Mouse (Mus musculus) ZHBTc4 (cell line): ENCODE results near the gene Fbxl18.
A peak's percentile ranks its signal among the peaks of the same experiment; 100 is the strongest.
"Not testable (repeated sequence)": the region's sequence is repeated elsewhere in the genome, so short reads cannot be mapped to it uniquely, and the experiment has no call there.

Experiments used
- DNase-seq: peaks from one replicate; pipeline ENCODE4 v3.0.0-alpha.2; 2011; ENCODE audit warnings: low read depth, low spot score

Fbxl18 gene

DNA sequence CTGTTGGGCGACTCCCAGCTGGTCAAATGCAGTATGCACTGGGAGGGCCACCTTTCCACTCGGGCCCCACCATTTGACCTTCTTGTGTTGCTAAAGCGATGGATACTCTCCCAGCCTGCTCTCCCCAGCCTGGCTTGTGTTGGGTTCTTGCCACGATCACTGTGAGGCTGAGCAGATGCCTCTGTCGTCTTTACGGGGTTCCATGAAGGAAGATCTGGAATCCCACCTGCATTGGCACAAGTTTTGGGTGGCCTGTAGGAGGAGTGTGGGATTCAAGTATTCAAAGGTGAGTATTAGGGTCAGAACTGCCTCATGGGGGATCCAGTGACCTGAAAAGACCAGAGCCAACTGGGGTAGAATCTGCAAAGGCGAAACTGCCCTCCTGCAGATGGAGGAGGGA, 5.4 kb upstream of the Fbxl18 start:
- peak; percentile 53 for DNase-seq

DNA sequence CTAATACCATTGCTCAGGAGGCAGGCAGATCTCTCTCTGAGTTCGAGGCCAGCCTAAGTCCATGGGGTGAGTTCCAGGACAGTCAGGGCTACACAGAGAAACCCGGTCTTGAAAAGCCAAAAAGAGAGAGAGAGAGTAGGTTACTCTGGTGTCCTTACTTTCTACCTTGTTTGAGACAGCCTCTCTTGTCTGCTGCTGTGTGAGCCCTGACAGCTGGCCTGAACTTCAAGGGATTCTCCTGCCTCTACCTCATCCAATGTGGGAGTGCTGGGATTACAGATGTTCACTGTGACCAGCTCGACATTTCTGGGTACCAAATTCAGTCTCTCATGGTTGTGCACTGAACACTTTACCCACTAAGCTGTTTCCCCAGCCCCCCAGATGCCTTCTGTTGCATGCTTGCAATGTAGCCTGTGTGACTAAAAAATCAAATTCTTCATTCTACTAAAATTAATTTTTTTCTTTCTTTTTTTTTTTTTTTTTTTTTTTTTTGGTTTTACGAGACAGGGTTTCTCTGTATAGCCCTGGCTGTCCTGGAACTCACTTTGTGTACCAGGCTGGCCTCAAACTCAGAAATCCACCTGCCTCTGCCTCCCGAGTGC, 4.8 kb upstream of the Fbxl18 start:
- peak; percentile 63 for DNase-seq

DNA sequence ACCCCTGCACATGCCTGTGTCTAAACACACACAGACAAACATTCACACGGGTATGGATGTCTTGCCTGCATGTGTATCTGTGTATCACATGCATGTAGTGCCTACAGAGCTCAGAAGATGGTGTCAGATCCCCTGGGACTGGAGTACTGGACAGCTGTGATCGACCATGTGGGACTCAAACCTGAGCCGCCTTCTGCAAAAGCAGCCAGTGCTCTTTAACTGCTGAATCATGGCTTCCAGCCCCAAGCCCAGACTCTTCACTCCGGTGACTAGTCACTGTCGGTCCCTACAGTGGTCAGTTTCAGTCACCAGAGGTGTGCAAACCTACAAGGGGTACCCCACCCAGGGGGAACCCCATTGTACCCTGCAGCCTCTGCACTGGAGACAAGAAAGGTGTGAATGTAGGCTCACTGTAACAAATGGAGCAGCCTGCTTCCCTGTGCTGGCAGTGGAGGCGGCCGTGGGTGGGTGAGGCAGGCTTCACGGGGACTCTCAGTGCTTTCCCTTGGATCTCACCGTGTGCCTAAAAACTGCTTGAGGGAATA, 3.9 kb upstream of the Fbxl18 start:
- peak; percentile 65 for DNase-seq

DNA sequence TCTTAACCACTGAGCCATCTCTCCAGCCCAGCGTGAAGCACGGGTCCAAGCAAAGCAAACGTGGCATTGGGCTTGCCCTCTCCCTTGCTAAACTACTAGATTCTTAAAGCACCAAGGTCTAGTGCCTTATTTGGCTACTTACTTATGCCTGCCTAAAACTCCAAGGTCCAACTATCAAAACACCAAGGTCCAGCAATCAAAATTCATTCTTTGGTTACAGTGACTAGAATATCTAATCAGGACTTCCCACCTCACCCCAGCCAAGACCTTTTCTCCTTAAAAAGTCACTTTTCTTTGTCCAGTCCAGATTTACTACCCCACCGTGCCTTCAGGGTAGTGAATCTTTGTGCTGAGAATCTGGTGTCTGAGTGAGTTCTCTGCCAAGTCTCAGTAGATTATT, 3.1 kb upstream of the Fbxl18 start:
- peak; percentile 46 for DNase-seq

DNA sequence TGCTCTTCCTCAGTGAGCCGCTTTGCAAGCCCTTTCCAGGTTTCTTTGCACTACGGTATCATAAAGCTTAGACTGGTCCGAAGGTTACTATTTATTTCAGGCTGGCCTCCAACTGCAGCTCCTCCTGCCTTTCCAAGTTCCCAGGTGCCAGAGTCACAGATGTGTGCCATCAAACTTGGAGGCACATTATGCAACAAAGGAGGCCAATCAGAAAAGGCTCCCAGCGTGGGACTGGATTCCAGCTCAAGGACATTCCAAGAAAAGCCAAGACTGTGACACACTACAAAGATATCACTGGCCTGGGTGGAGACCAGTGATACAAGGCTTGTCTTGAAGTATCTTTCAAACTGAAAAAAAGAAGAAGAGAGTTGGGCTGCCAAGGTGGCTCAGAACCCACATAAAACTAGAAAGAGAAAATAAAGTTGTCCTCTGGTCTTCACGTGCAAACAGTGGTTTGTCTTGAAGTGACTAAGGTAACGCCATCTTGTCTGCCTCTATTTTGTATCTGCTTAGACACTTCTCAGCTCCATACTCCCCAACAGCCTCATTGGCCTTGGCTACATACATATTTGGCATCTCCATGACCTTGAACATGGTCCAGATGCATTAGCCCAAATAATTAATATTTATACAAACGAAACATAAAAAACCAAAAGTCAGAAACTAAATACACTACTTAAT, 2.5 kb upstream of the Fbxl18 start:
- DNase-seq = peak; percentile 72

DNA sequence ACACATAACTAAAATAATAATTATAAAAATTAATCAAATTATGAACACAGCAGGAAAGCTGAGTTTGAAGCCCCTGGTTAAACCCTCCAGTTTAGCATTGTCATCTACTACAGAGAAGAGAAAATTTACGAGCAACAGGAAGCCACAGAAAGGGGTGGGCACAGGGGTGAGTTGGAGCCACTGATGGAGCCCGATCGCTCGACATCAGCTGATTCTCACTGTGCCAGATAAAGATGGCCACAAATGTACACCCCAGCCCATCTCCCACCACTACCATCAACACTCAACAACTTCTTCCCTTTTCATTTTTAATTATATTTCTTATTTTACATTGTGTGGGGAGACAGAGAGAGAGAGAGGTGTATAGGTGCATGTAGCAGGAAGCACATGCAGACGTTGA, 1.5 kb upstream of the Fbxl18 start:
- DNase-seq = no peak

DNA sequence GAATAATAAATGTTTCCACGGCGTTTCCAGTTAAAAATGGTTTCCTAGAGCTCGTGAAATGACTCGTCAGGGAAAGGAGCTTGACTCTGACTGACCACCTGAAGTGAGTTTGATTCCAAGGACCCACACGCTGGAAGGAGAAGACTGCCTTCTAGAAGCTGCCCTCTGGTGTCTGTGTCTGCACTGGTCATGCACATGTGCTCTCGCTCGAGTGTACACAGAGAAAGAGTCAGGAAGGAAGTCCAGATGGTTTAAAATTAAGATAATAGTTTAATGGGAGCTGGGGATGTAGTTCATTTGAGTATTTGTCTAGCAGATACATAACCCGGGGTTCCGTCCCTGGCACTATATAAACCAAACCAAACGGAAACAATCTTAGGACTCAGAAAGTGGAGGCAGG, 971 bp upstream of the Fbxl18 start:
- no peak for DNase-seq

DNA sequence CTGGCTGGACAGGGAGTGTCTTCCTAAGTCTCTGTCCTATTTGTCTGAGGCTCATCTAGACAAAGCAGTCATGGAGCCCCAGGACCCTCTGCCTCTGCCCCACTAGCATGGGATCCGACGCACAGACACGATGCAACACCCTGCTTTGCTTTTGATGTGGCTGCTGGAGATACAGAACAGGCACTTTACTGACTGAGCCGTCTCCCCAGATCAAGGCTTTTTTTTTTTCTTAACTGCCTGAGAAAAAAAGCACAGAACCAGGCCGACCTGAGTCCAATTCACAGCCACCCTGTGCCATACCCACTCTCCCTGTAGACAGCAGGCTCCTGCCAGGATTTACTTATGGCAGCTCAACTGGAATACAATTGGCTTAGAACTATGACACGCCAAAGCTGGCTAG, 3.8 kb downstream of the Fbxl18 start:
- DNase-seq = no peak

DNA sequence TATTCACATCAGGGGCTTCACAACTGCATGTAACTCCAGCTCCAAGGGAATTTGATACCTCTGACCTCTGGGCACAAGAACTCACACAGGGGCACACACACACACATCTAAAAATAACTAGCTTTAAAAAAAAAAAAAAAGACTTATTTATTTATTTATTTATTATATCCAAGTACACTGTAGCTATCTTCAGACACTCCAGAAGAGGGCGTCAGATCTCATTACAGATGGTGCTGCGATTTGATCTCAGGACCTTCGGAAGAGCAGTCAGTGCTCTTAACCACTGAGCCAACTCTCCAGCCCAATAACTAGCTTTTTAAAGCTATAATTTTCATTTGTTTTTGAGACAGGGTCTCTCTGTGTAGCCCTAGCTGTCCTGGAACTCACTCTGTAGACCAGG, 7.7 kb downstream of the Fbxl18 start:
- DNase-seq = not testable (repeated sequence)

DNA sequence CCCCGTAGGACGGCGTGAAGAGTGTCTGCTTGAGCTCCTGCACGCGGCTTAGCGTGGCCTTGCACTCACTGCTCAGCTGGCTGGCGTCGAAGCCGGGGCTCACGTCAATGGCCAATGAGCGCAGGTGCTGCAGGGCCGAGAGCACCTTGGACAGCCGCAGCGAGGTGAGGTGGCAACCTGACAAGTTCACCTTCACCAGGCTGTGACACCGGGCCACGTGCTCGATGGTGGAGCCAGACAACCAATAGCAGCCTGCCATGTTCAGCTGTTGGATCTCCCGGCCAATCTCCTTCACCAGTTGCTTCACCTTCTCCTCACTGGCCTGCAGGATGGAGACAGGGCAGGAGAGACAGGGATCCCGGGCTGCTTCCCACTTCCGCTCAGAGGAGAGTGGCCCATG, 8.5 kb downstream of the Fbxl18 start:
- DNase-seq = peak; percentile 86

DNA sequence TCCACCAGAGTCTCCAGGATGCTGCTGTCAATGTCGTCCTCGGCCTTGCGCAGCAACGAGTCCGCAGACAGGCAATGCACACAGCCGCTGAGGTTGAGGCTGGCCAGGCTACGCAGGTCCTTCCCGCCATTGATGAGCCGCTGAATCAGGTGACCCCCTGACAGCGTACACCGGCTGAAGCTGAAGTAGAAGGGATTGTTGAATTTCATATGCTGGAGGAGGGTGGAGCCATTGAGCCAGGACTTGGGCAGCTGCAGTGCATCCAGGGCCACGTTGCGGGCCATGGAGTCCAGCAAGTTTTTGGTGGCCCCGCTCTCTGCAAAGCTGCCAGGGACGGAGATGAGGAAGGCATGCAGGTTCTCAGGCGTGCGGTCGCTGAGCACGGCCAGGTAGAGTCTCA, 9.0 kb downstream of the Fbxl18 start:
- no peak for DNase-seq

DNA sequence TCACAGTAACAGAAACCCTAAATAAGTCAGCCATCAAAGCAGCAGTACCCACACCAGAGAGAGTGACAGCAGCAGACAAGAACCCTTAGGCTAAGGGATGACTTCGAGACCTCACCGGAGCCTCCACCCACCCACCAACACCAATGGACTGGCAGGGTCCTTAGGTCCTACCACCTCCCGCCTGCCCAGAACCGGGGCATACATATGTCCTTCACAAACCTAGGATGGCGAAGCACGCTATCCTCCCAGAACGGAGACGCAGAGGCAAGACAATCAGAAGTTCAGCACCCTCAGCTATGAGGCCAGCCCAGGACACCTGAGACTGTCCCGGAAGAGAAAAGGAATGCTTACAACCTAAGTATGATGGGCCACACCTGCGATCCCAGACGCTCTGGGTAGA, 12.8 kb downstream of the Fbxl18 start:
- DNase-seq = no peak

DNA sequence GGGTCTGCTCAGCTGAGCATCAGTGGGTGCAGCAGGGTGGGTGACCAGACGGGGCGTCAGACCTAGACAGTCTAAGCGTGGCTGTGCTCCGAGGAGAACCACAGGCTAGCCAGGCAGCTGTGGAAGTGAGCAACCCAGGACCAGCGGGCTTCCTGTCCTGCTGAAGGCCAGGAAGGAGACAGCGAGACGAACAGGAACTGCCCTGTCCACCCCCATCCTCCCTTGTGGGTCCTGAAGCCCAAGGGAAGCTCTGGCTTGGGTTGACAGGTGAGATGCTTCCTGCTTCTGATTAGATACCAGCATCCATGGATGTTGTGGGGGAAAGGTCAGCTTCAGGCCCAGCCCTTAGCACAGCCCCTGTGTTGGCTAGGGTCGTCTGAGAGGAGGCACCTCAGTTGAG, 13.3 kb downstream of the Fbxl18 start:
- no peak for DNase-seq

DNA sequence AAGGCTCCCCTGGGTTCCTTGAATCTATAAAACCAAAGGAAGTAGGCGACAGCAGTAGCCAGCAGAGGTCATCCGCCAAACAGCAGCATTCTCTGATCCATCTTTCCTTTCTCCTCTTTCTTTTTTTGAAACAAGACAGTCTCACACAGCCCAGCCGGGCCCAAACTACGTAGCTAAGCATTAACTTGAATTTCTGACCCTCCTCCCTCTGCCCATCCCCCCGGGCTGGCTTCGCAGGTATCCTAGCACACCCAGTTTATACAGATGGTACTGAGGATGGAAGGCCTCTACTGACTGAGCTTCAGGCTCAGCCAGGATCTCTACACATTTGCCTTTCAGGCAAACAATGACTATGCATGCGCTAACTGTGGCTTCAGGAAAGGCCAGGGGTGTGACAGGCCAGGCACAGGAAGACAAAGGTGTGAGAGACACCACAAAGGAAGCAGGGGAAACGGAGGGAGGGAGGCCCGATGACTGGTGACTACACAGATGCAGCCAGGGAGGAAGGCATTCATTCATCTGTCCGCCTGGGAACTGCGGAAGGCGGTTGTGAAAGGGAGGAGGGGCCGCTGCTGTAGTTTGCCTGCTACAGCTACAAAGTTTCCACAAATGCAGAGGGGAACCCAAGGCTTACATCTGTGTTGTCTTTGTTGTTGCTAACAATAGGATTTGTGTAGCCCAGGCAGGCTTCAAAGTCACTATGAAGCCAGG, 14.3 kb downstream of the Fbxl18 start:
- DNase-seq = peak; percentile 87

DNA sequence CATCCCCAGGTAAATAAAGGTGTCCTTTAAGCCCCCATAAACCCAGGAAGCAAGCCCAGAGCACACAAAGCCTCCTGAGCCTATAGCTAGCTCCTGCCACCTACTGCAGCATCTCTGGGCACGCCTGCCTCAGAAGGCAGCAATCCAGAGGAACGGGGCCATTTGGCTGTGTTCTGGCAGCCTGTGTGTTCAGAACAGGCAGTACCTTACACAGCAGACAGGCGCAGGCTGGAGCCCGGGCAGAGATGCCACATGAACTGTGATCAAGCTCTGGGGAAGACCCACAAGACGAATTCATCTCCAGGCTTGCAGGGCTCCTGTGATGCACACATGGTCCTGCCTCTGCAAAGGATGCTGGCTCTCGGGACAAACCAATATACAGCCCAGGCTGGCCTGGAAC, 15.0 kb downstream of the Fbxl18 start:
- DNase-seq = no peak

DNA sequence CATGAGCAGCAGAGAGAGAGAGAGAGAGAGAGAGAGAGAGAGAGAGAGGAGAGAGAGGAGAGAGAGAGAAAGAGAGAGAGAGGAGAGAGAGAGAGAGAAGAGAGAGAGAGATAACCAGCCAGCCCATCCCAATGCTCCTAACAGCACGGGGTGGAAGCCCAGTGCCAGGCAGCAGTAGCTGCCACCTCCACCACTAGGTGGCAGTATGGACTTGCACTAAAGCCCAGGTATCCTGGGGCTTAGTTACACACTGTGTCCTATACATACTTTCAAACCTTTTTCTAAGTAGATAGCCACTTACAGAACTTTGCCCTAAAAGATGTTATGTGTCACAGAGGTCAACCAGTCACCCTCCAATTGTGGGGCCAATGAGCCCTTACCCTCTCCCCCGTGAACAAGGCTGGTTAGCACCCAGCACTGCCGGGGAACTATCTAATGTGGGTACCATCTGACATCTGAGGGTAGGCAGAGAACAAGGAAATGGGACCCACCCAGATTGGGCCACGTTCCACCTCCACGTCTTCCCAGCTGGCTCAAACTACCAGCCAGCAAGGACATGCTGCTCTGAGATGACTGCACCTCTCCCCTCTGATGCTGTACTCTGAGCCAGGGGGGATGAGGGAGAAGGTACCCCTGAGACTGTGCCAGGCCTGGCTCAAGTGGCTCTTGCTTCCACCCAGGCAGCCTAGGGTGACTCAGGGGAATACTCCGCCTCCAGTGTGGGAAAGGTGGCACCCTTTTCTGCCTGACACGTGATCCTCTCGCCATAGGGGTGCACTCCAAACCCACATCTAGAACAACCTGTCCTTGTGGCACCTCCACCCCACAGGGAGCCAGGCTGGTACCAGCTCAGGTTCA, 15.7 kb downstream of the Fbxl18 start:
- DNase-seq = peak; percentile 91

DNA sequence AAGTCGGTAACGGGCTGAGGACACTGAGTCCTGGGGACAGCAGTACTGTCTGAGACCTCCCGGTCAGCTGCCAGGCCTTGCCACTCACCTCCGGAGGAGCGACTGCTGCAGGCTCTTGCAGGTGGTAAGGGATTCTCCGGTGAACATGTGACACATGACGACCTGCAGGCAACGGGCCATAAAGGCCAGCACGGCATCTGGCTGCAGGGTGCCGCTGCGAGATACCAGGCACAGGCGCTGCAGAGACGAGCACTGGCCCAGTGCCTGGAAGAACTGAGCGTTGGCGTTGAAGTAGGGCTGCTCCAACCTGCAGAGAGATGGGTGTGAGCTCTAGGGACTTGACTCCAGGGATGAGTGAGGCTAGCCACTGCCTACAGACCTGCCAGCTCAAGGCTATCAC, 16.7 kb downstream of the Fbxl18 start:
- DNase-seq = no peak

DNA sequence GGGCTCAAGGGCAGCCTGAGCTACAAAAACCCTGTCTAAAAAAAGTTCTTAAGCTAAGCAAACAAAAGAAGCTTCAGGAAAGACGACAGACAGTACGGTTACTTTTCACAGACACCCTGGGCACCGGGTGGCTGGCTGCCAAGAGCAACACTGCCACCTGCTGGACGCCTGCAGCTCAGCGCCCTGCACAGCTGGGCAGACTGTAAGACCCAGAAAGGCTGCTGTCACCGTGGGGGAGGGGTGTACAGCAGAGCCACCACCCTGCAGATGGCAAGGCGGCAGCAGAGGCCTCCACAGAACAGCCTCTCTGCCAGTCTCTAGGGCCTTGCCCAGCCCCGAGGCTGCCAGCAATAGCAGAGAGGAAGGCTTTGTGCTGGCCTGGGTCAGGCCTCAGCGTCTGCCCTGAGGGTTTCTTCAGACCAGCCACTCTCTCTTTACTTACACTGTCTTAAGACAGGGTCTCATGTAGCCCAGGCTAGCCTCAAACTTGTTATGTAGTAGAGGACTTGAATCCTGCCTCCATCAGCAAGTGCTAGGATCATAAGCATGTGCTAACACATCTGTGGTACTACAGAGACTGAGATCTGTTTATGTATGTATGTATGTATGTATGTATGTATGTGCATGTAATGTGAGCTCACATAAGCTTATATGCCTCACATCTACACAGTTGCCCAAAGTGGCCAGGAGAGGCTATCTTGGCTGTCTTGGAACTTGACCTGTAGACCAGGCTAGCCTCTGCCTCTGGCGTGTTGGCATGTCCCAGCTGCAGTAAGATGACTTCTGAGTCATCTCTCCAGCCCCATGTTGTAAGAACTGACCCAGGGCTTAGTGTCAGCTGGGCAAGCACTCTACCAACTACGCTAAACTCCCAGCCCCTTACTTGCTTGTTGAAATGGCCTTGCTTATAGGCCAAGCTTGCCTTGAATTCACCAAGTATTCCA, 17.6 kb downstream of the Fbxl18 start:
- DNase-seq = peak; percentile 92

DNA sequence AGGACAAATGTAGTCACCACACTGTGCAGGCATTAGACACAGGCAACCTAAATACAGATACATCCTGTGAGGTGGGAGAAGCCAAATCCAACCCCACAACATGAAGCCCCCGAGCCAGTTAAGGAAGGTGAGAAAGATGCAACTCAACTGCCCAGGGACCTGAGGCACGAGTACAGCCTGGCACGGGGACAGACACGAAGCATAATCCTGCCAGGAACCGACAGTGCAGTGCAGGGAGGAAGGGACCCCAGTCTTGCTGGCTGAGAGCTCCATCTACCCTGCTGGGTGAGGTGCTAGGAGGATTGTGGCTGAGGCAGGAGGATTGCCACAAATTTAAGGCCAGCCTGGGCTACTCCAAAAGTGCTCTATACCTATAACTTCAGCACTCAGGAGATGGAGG, 18.3 kb downstream of the Fbxl18 start:
- DNase-seq = no peak

DNA sequence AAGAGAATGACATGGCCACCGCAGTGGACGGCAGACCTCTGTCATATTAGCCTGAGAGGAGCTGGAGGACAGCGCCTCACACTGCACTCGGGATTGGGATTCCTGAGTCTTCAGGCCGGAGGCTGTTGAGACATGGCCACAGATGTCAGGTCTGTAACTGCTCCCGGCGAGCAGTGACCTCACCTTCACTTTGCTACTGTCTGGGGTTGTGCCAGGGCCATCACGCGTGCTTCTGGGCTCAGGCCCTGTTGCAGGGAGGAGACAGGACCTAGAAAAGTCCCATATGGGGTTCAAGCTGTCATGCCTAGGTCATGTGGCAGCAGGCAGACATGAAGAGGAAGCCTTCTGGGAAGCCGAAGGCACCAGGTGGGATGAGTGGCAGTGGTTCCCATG, 19.7 kb downstream of the Fbxl18 start:
- no peak for DNase-seq
